Mouse (Mus musculus): ENCODE measurements around the gene Lsamp. TPM values are rescaled to one million over a fixed set of nuclear protein-coding genes. Genes with fewer than 3 reads are reported as not detected.

Gene Lsamp
- polyA plus RNA-seq, 1 experiment from 2014 or later: 8.2 TPM

- H3K27ac ChIP-seq (ENCODE audit: low read length): no peak overlapping the region
Measured at GRCm38 (mm10) chr16:41827605-41827948, 1843.4 kb downstream of the Lsamp start.

GRCm38 (mm10) chr16:41834637-41835036, 1850.5 kb downstream of the Lsamp start:
- no peak for ATAC-seq (ENCODE audit: insufficient read depth, low FRiP score)
- no peaks in the 10 kb centered on the region for H3K4me1 ChIP-seq (ENCODE audit: control insufficient read depth, insufficient read depth, low read length)
- H3K9ac ChIP-seq (ENCODE audit: low read length): no peak overlapping the region
- no peaks in the 10 kb centered on the region for H3K9me3 ChIP-seq (replicated peaks; ENCODE audit: control insufficient read depth, low read length)
- no peak overlapping the region for H3K27ac ChIP-seq (ENCODE audit: low read length)
- H3K36me3 ChIP-seq (ENCODE audit: control insufficient read depth, insufficient read depth, low read length): no peaks in the 10 kb centered on the region
- H3K27me3 ChIP-seq (ENCODE audit: control insufficient read depth, insufficient read depth, low read length): no peaks in the 10 kb centered on the region
- no peak overlapping the region for H3K4me3 ChIP-seq (replicated peaks; ENCODE audit: low read length)
- 78% methylated on average over 3 of the region's 3 CpGs for WGBS
- H3K4me2 ChIP-seq (ENCODE audit: low read depth, low read length): no peak overlapping the region

More at GRCm38 (mm10) chr16:41827605-41827948, 1843.4 kb downstream of the Lsamp start:
- Histone ChIP-seq H3K4me3 (replicated peaks; ENCODE audit: low read length) (no peak overlapping the region), H3K9ac (ENCODE audit: low read length) (no peak overlapping the region), H3K4me1 (ENCODE audit: control insufficient read depth, insufficient read depth, low read length) (no peaks in the 10 kb centered on the region), H3K36me3 (ENCODE audit: control insufficient read depth, insufficient read depth, low read length) (no peaks in the 10 kb centered on the region), H3K9me3 (replicated peaks; ENCODE audit: control insufficient read depth, low read length) (no peaks in the 10 kb centered on the region), H3K4me2 (ENCODE audit: low read depth, low read length) (no peak overlapping the region), H3K27me3 (ENCODE audit: control insufficient read depth, insufficient read depth, low read length) (no peaks in the 10 kb centered on the region)
- no peak for ATAC-seq (ENCODE audit: insufficient read depth, low FRiP score)
- WGBS: 83% methylated on average over 3 of the region's 3 CpGs

- 46% methylated on average over 6 of the region's 6 CpGs for WGBS
- no peak for ATAC-seq (ENCODE audit: insufficient read depth, low FRiP score)
- no peaks in the 10 kb centered on the region for H3K36me3 ChIP-seq (ENCODE audit: control insufficient read depth, insufficient read depth, low read length)
- no peaks in the 10 kb centered on the region for H3K9me3 ChIP-seq (replicated peaks; ENCODE audit: control insufficient read depth, low read length)
- H3K27me3 ChIP-seq (ENCODE audit: control insufficient read depth, insufficient read depth, low read length): no peaks in the 10 kb centered on the region
- H3K4me1 ChIP-seq (ENCODE audit: control insufficient read depth, insufficient read depth, low read length): no peaks in the 10 kb centered on the region
- no peak overlapping the region for H3K4me2 ChIP-seq (ENCODE audit: low read depth, low read length)
- H3K4me3 ChIP-seq (replicated peaks; ENCODE audit: low read length): no peak overlapping the region
- no peak overlapping the region for H3K27ac ChIP-seq (ENCODE audit: low read length)
- no peak overlapping the region for H3K9ac ChIP-seq (ENCODE audit: low read length)
Measured at GRCm38 (mm10) chr16:41835745-41836144, 1851.6 kb downstream of the Lsamp start.

- no peaks in the 10 kb centered on the region for H3K36me3 ChIP-seq (ENCODE audit: control insufficient read depth, insufficient read depth, low read length)
- H3K27me3 ChIP-seq (ENCODE audit: control insufficient read depth, insufficient read depth, low read length): no peaks in the 10 kb centered on the region
- no peak for ATAC-seq (ENCODE audit: insufficient read depth, low FRiP score)
- H3K4me3 ChIP-seq (replicated peaks; ENCODE audit: low read length): no peak overlapping the region
- no peaks in the 10 kb centered on the region for H3K4me1 ChIP-seq (ENCODE audit: control insufficient read depth, insufficient read depth, low read length)
- H3K4me2 ChIP-seq (ENCODE audit: low read depth, low read length): no peak overlapping the region
- H3K9ac ChIP-seq (ENCODE audit: low read length): no peak overlapping the region
- H3K27ac ChIP-seq (ENCODE audit: low read length): no peak overlapping the region
- 54% methylated on average over 2 of the region's 2 CpGs for WGBS
- no peaks in the 10 kb centered on the region for H3K9me3 ChIP-seq (replicated peaks; ENCODE audit: control insufficient read depth, low read length)
Measured at GRCm38 (mm10) chr16:41839751-41840404, 1855.7 kb downstream of the Lsamp start.

GRCm38 (mm10) chr16:41846903-41847302, 1862.7 kb downstream of the Lsamp start:
- 66% methylated on average over 6 of the region's 6 CpGs for WGBS
- no peak for ATAC-seq (ENCODE audit: insufficient read depth, low FRiP score)

GRCm38 (mm10) chr16:41871917-41872593, 1887.9 kb downstream of the Lsamp start:
- 85% methylated on average over 6 of the region's 6 CpGs for WGBS
- H3K4me1 ChIP-seq (ENCODE audit: control insufficient read depth, insufficient read depth, low read length): no peaks in the 10 kb centered on the region
- no peaks in the 10 kb centered on the region for H3K36me3 ChIP-seq (ENCODE audit: control insufficient read depth, insufficient read depth, low read length)
- H3K27ac ChIP-seq (ENCODE audit: low read length): no peak overlapping the region
- ATAC-seq (ENCODE audit: insufficient read depth, low FRiP score): no peak
- no peaks in the 10 kb centered on the region for H3K27me3 ChIP-seq (ENCODE audit: control insufficient read depth, insufficient read depth, low read length)
- H3K4me3 ChIP-seq (replicated peaks; ENCODE audit: low read length): no peak overlapping the region
- H3K9me3 ChIP-seq (replicated peaks; ENCODE audit: control insufficient read depth, low read length): no peaks in the 10 kb centered on the region
- H3K4me2 ChIP-seq (ENCODE audit: low read depth, low read length): no peak overlapping the region
- no peak overlapping the region for H3K9ac ChIP-seq (ENCODE audit: low read length)

More at GRCm38 (mm10) chr16:41846903-41847302, 1862.7 kb downstream of the Lsamp start:
- Histone ChIP-seq H3K4me3 (replicated peaks; ENCODE audit: low read length) (no peak overlapping the region), H3K4me2 (ENCODE audit: low read depth, low read length) (no peak overlapping the region), H3K36me3 (ENCODE audit: control insufficient read depth, insufficient read depth, low read length) (no peaks in the 10 kb centered on the region), H3K4me1 (ENCODE audit: control insufficient read depth, insufficient read depth, low read length) (no peaks in the 10 kb centered on the region), H3K9ac (ENCODE audit: low read length) (no peak overlapping the region), H3K27ac (ENCODE audit: low read length) (no peak overlapping the region), H3K9me3 (replicated peaks; ENCODE audit: control insufficient read depth, low read length) (no peaks in the 10 kb centered on the region), H3K27me3 (ENCODE audit: control insufficient read depth, insufficient read depth, low read length) (no peaks in the 10 kb centered on the region)

GRCm38 (mm10) chr16:41888546-41889165, 1904.5 kb downstream of the Lsamp start:
- H3K36me3 ChIP-seq (ENCODE audit: control insufficient read depth, insufficient read depth, low read length): no peaks in the 10 kb centered on the region
- no peak overlapping the region for H3K27ac ChIP-seq (ENCODE audit: low read length)
- 74% methylated on average over 16 of the region's 16 CpGs for WGBS
- H3K4me2 ChIP-seq (ENCODE audit: low read depth, low read length): no peak overlapping the region
- no peaks in the 10 kb centered on the region for H3K27me3 ChIP-seq (ENCODE audit: control insufficient read depth, insufficient read depth, low read length)
- H3K4me3 ChIP-seq (replicated peaks; ENCODE audit: low read length): no peak overlapping the region
- no peaks in the 10 kb centered on the region for H3K9me3 ChIP-seq (replicated peaks; ENCODE audit: control insufficient read depth, low read length)
- H3K4me1 ChIP-seq (ENCODE audit: control insufficient read depth, insufficient read depth, low read length): no peaks in the 10 kb centered on the region
- ATAC-seq (ENCODE audit: insufficient read depth, low FRiP score): no peak
- no peak overlapping the region for H3K9ac ChIP-seq (ENCODE audit: low read length)

- no peaks in the 10 kb centered on the region for H3K4me1 ChIP-seq (ENCODE audit: control insufficient read depth, insufficient read depth, low read length)
- H3K36me3 ChIP-seq (ENCODE audit: control insufficient read depth, insufficient read depth, low read length): no peaks in the 10 kb centered on the region
- H3K27me3 ChIP-seq (ENCODE audit: control insufficient read depth, insufficient read depth, low read length): no peaks in the 10 kb centered on the region
- 56% methylated on average over 2 of the region's 2 CpGs for WGBS
- no peaks in the 10 kb centered on the region for H3K9me3 ChIP-seq (replicated peaks; ENCODE audit: control insufficient read depth, low read length)
- no peak overlapping the region for H3K4me3 ChIP-seq (replicated peaks; ENCODE audit: low read length)
- no peak overlapping the region for H3K9ac ChIP-seq (ENCODE audit: low read length)
- H3K27ac ChIP-seq (ENCODE audit: low read length): no peak overlapping the region
- no peak for ATAC-seq (ENCODE audit: insufficient read depth, low FRiP score)
- H3K4me2 ChIP-seq (ENCODE audit: low read depth, low read length): no peak overlapping the region
Measured at GRCm38 (mm10) chr16:41900783-41901182, 1916.6 kb downstream of the Lsamp start.

GRCm38 (mm10) chr16:41903654-41904053, 1919.5 kb downstream of the Lsamp start:
- H3K36me3 ChIP-seq (ENCODE audit: control insufficient read depth, insufficient read depth, low read length): no peaks in the 10 kb centered on the region
- H3K4me2 ChIP-seq (ENCODE audit: low read depth, low read length): no peak overlapping the region
- H3K4me1 ChIP-seq (ENCODE audit: control insufficient read depth, insufficient read depth, low read length): no peaks in the 10 kb centered on the region
- no peak overlapping the region for H3K9ac ChIP-seq (ENCODE audit: low read length)
- no peak overlapping the region for H3K27ac ChIP-seq (ENCODE audit: low read length)
- WGBS: 73% methylated on average over 3 of the region's 3 CpGs
- no peaks in the 10 kb centered on the region for H3K27me3 ChIP-seq (ENCODE audit: control insufficient read depth, insufficient read depth, low read length)
- no peak overlapping the region for H3K4me3 ChIP-seq (replicated peaks; ENCODE audit: low read length)
- ATAC-seq (ENCODE audit: insufficient read depth, low FRiP score): no peak
- H3K9me3 ChIP-seq (replicated peaks; ENCODE audit: control insufficient read depth, low read length): no peaks in the 10 kb centered on the region

All from stomach, embryonic 16.5 days (tissue).